Mouse (Mus musculus) neural tube, embryonic 15.5 days (tissue): ENCODE data around the gene Pole2. TPM values are rescaled to one million over a fixed set of nuclear protein-coding genes. Genes with fewer than 3 reads are reported as not detected.

Source experiments
- ATAC-seq: fragments of 200-750 bp; cut with Nextera tagmentation; 2 replicates; pipeline ENCODE4 v1.8.0; 2017; ENCODE audit warnings: mild to moderate bottlenecking, moderate TSS enrichment, moderate library complexity; ENCODE audit not compliant: low FRiP score
- H3K27ac ChIP-seq: fragments of 300-500 bp; sonication (generic); replicated peaks from 2 replicates; pipeline ENCODE4 v1.5.1; 2015; ENCODE audit warnings: mild to moderate bottlenecking, inconsistent platforms
- H3K27me3 ChIP-seq: fragments of 300-500 bp; sonication (generic); replicated peaks from 2 replicates; pipeline ENCODE4 v1.6.1; 2015; ENCODE audit warnings: inconsistent platforms
- H3K36me3 ChIP-seq: fragments of 300-500 bp; sonication (generic); 2 replicates; pipeline ENCODE4 v1.6.1; 2015; ENCODE audit warnings: inconsistent platforms
- H3K4me1 ChIP-seq: fragments of 300-500 bp; sonication (generic); 2 replicates; pipeline ENCODE4 v1.6.1; 2015; ENCODE audit warnings: inconsistent platforms
- H3K4me2 ChIP-seq: fragments of 300-500 bp; sonication (generic); 2 replicates; pipeline ENCODE4 v1.6.1; 2015; ENCODE audit warnings: inconsistent platforms, mild to moderate bottlenecking, moderate library complexity
- H3K4me3 ChIP-seq: fragments of 300-500 bp; sonication (generic); replicated peaks from 2 replicates; pipeline ENCODE4 v1.5.1; 2015; ENCODE audit warnings: mild to moderate bottlenecking, inconsistent platforms
- H3K9ac ChIP-seq: fragments of 300-500 bp; sonication (generic); replicated peaks from 2 replicates; pipeline ENCODE4 v1.6.1; 2015; ENCODE audit warnings: mild to moderate bottlenecking, inconsistent platforms
- H3K9me3 ChIP-seq: fragments of 300-500 bp; sonication (generic); replicated peaks from 2 replicates; pipeline ENCODE4 v1.6.1; 2016; ENCODE audit warnings: inconsistent platforms
- WGBS: fragments of 180-500 bp; shearing (Covaris S2); methylation state at CpG from one replicate; pipeline ENCODE4 v1.1.7; 2015; ENCODE audit warnings: mixed read lengths; 5-methylcytosine and 5-hydroxymethylcytosine counted together
- polyA plus RNA-seq: library from polyadenylated mRNA; unstranded; fragments of >200 nt; fragmentation: Nextera tagmentation; extraction: Ambion mirVana; gene quantifications from 2 replicates; pipeline ENCODE4 v1.2.1, GENCODE M21; 2015

The Pole2 gene
- polyA plus RNA-seq, 1 experiment from 2014 or later: 4.4 TPM

- H3K4me2 ChIP-seq: no peak overlapping the region
- H3K27ac ChIP-seq: no peak overlapping the region
- ATAC-seq: no peak
- H3K9ac ChIP-seq: no peak overlapping the region
- 45% methylated on average over 3 of the region's 3 CpGs for WGBS
- no peak overlapping the region for H3K4me3 ChIP-seq
- H3K4me1 ChIP-seq: peaks cover 9% of the 10 kb centered on the region
- no peaks in the 10 kb centered on the region for H3K9me3 ChIP-seq
- no peaks in the 10 kb centered on the region for H3K27me3 ChIP-seq
- no peaks in the 10 kb centered on the region for H3K36me3 ChIP-seq
Measured at GRCm38 (mm10) chr12:69238284-69238683, 10.3 kb upstream of the Pole2 start.

- no peak overlapping the region for H3K4me3 ChIP-seq
- H3K27me3 ChIP-seq: no peaks in the 10 kb centered on the region
- H3K4me2 ChIP-seq: no peak overlapping the region
- ATAC-seq: no peak
- H3K4me1 ChIP-seq: peaks cover 4% of the 10 kb centered on the region
- no peaks in the 10 kb centered on the region for H3K9me3 ChIP-seq
- H3K36me3 ChIP-seq: no peaks in the 10 kb centered on the region
- 92% methylated on average over 6 of the region's 6 CpGs for WGBS
- no peak overlapping the region for H3K9ac ChIP-seq
- H3K27ac ChIP-seq: no peak overlapping the region
Measured at GRCm38 (mm10) chr12:69235782-69236181, 7.8 kb upstream of the Pole2 start.

- no peak overlapping the region for H3K4me3 ChIP-seq
- no peak overlapping the region for H3K9ac ChIP-seq
- no peak overlapping the region for H3K27ac ChIP-seq
- no peak for ATAC-seq
- H3K9me3 ChIP-seq: no peaks in the 10 kb centered on the region
- peaks cover 7% of the 10 kb centered on the region; the same call in 1 of the 2 replicates for H3K4me1 ChIP-seq
- no peaks in the 10 kb centered on the region for H3K27me3 ChIP-seq
- H3K4me2 ChIP-seq: no peak overlapping the region
- 68% methylated on average over 2 of the region's 2 CpGs for WGBS
- H3K36me3 ChIP-seq: no peaks in the 10 kb centered on the region
Measured at GRCm38 (mm10) chr12:69229251-69229650, 1.3 kb upstream of the Pole2 start.

GRCm38 (mm10) chr12:69220613-69221277 lies 7.2 kb downstream of the Pole2 start:
- Histone ChIP-seq H3K9me3 (no peaks in the 10 kb centered on the region), H3K36me3 (no peaks in the 10 kb centered on the region), H3K27me3 (no peaks in the 10 kb centered on the region), H3K9ac (no peak overlapping the region), H3K27ac (no peak overlapping the region), H3K4me1 (no peaks in the 10 kb centered on the region), H3K4me3 (no peak overlapping the region), H3K4me2 (no peak overlapping the region)
- 91% methylated on average over 19 of the region's 19 CpGs for WGBS
- ATAC-seq: no peak

- Histone ChIP-seq H3K36me3 (no peaks in the 10 kb centered on the region), H3K4me2 (no peak overlapping the region), H3K4me1 (no peaks in the 10 kb centered on the region), H3K27me3 (no peaks in the 10 kb centered on the region), H3K9me3 (no peaks in the 10 kb centered on the region), H3K27ac (no peak overlapping the region), H3K4me3 (no peak overlapping the region), H3K9ac (no peak overlapping the region)
- no peak for ATAC-seq
- WGBS: 91% methylated on average over 7 of the region's 7 CpGs
Measured at GRCm38 (mm10) chr12:69216587-69216986, 11.4 kb downstream of the Pole2 start.

GRCm38 (mm10) chr12:69215000-69215785 lies 12.8 kb downstream of the Pole2 start:
- H3K27ac ChIP-seq: no peak overlapping the region

GRCm38 (mm10) chr12:69214393-69214792 lies 13.6 kb downstream of the Pole2 start:
- Histone ChIP-seq H3K4me3 (no peak overlapping the region), H3K27me3 (no peaks in the 10 kb centered on the region), H3K9ac (no peak overlapping the region), H3K27ac (no peak overlapping the region), H3K4me1 (no peaks in the 10 kb centered on the region), H3K4me2 (no peak overlapping the region), H3K9me3 (no peaks in the 10 kb centered on the region), H3K36me3 (no peaks in the 10 kb centered on the region)
- WGBS: 92% methylated on average over 7 of the region's 7 CpGs
- no peak for ATAC-seq

More at GRCm38 (mm10) chr12:69215000-69215785, 12.8 kb downstream of the Pole2 start:
- ATAC-seq: no peak
- Histone ChIP-seq H3K36me3 (no peaks in the 10 kb centered on the region), H3K4me3 (no peak overlapping the region), H3K4me1 (no peaks in the 10 kb centered on the region), H3K9me3 (no peaks in the 10 kb centered on the region), H3K4me2 (no peak overlapping the region), H3K27me3 (no peaks in the 10 kb centered on the region), H3K9ac (no peak overlapping the region)
- 88% methylated on average over 3 of the region's 3 CpGs for WGBS

- no peak overlapping the region for H3K4me3 ChIP-seq
- 95% methylated on average over 13 of the region's 13 CpGs for WGBS
- H3K9me3 ChIP-seq: no peaks in the 10 kb centered on the region
- H3K4me1 ChIP-seq: no peaks in the 10 kb centered on the region
- no peak overlapping the region for H3K27ac ChIP-seq
- no peak overlapping the region for H3K4me2 ChIP-seq
- H3K9ac ChIP-seq: no peak overlapping the region
- no peaks in the 10 kb centered on the region for H3K27me3 ChIP-seq
- no peak for ATAC-seq
- H3K36me3 ChIP-seq: no peaks in the 10 kb centered on the region
Measured at GRCm38 (mm10) chr12:69213186-69213777, 14.7 kb downstream of the Pole2 start.

GRCm38 (mm10) chr12:69211057-69211456 lies 16.9 kb downstream of the Pole2 start:
- WGBS: 86% methylated on average over 5 of the region's 5 CpGs
- no peak for ATAC-seq
- H3K9ac ChIP-seq: no peak overlapping the region

GRCm38 (mm10) chr12:69210056-69210979 lies 17.7 kb downstream of the Pole2 start:
- Histone ChIP-seq H3K9ac (no peak overlapping the region), H3K4me3 (no peak overlapping the region), H3K27ac (no peak overlapping the region), H3K4me2 (no peak overlapping the region), H3K27me3 (no peaks in the 10 kb centered on the region), H3K9me3 (no peaks in the 10 kb centered on the region), H3K36me3 (no peaks in the 10 kb centered on the region), H3K4me1 (no peaks in the 10 kb centered on the region)
- ATAC-seq: no peak
- 87% methylated on average over 18 of the region's 18 CpGs for WGBS

More at GRCm38 (mm10) chr12:69211057-69211456, 16.9 kb downstream of the Pole2 start:
- Histone ChIP-seq H3K36me3 (no peaks in the 10 kb centered on the region), H3K4me1 (no peaks in the 10 kb centered on the region), H3K27me3 (no peaks in the 10 kb centered on the region), H3K4me2 (no peak overlapping the region), H3K9me3 (no peaks in the 10 kb centered on the region), H3K4me3 (no peak overlapping the region), H3K27ac (no peak overlapping the region)

- no peak overlapping the region for H3K4me2 ChIP-seq
- H3K4me1 ChIP-seq: peaks cover 4% of the 10 kb centered on the region
- no peak overlapping the region for H3K4me3 ChIP-seq
- H3K27ac ChIP-seq: no peak overlapping the region
- no peak overlapping the region for H3K9ac ChIP-seq
- H3K36me3 ChIP-seq: no peaks in the 10 kb centered on the region
- no peaks in the 10 kb centered on the region for H3K27me3 ChIP-seq
- H3K9me3 ChIP-seq: no peaks in the 10 kb centered on the region
- ATAC-seq: no peak
- 94% methylated on average over 2 of the region's 2 CpGs for WGBS
Measured at GRCm38 (mm10) chr12:69208520-69208919, 19.5 kb downstream of the Pole2 start.
